Mouse (Mus musculus) CH12.LX (cell line): Measurements from ENCODE around the gene Phf20. TPM values are rescaled to one million over a fixed set of nuclear protein-coding genes. Genes with fewer than 3 reads are reported as not detected.

Experiments used
- DNase-seq: peaks from one replicate; pipeline ENCODE4 v3.0.0-alpha.2; 2013; ENCODE audit errors: extremely low read depth
- H3K27ac ChIP-seq: 2 replicates; pipeline ENCODE4 v1.5.1; 2012; ENCODE audit warnings: low read depth, mild to moderate bottlenecking, control low read depth, moderate library complexity; ENCODE audit not compliant: insufficient read depth
- H3K27me3 ChIP-seq: replicated peaks from 2 replicates; pipeline ENCODE3; 2012; ENCODE audit warnings: inconsistent platforms
- H3K36me3 ChIP-seq, 2 experiments: replicated peaks in 1 of 2; 2 replicates each; pipeline versions ENCODE3 to v1.6.1; 2012; ENCODE audit warnings: inconsistent platforms in 1 of 2, low read length in 1 of 2, mild to moderate bottlenecking in 1 of 2, mixed read lengths in 1 of 2, moderate library complexity in 1 of 2; ENCODE audit not compliant: control insufficient read depth in 1 of 2, insufficient read depth in 1 of 2
- H3K4me1 ChIP-seq, 2 experiments: 2 replicates each; pipeline ENCODE4 v1.6.1; 2012; ENCODE audit warnings: inconsistent platforms in 1 of 2, moderate library complexity in 1 of 2; ENCODE audit not compliant: insufficient read depth in 2 of 2, control insufficient read depth in 1 of 2
- H3K4me2 ChIP-seq: 2 replicates; pipeline ENCODE4 v1.6.1; 2012; ENCODE audit warnings: low read depth, mild to moderate bottlenecking, control low read depth; ENCODE audit not compliant: poor library complexity, insufficient read depth, severe bottlenecking
- H3K4me3 ChIP-seq, 3 experiments: fragments of 150-350 bp in 1 of 3; sonication (generic) in 1 of 3; replicated peaks in 1 of 3; 2 replicates each; pipeline versions ENCODE3 to v1.5.1; 2011 to 2012; ENCODE audit warnings: low read depth in 2 of 3, low read length in 2 of 3, mild to moderate bottlenecking in 2 of 3, moderate library complexity in 2 of 3, control low read depth in 1 of 3, improper control_type of control experiment in 1 of 3, inconsistent platforms in 1 of 3, mixed read lengths in 1 of 3; ENCODE audit not compliant: poor library complexity in 1 of 3
- H3K79me2 ChIP-seq: replicated peaks from 2 replicates; pipeline ENCODE4 v1.6.1; 2012; ENCODE audit warnings: mild to moderate bottlenecking, moderate library complexity; ENCODE audit not compliant: control insufficient read depth, poor library complexity, insufficient read depth, severe bottlenecking; ENCODE audit errors: extremely low read depth
- H3K9ac ChIP-seq: 2 replicates; pipeline ENCODE4 v1.6.1; 2012; ENCODE audit warnings: low read depth, mild to moderate bottlenecking, control low read depth, moderate library complexity; ENCODE audit not compliant: insufficient read depth
- H3K9me3 ChIP-seq: replicated peaks from 2 replicates; pipeline ENCODE3; 2012; ENCODE audit warnings: low read length, inconsistent platforms, mixed read lengths
- BHLHE40 ChIP-seq: IDR thresholded peaks from 2 replicates; pipeline ENCODE4 v1.6.1; 2011; ENCODE audit warnings: mild to moderate bottlenecking, low read depth, low read length, improper control_type of control experiment
- CTCF ChIP-seq, 2 experiments: IDR thresholded peaks in 1 of 2; conservative IDR thresholded peaks in 1 of 2; 2 replicates each; pipeline ENCODE4 v1.5.1; 2011 to 2012; ENCODE audit warnings: low read depth in 2 of 2, low read length in 2 of 2, improper control_type of control experiment in 1 of 2, inconsistent platforms in 1 of 2, mild to moderate bottlenecking in 1 of 2, moderate library complexity in 1 of 2
- E2F4 ChIP-seq: IDR thresholded peaks from 2 replicates; pipeline ENCODE4 v1.6.1; 2011; ENCODE audit warnings: low read depth, low read length, improper control_type of control experiment; ENCODE audit not compliant: insufficient replicate concordance
- ELF1 ChIP-seq: IDR thresholded peaks from 2 replicates; pipeline ENCODE4 v1.6.1; 2014; ENCODE audit warnings: low read depth, mild to moderate bottlenecking, inconsistent platforms, low read length, improper control_type of control experiment
- EP300 ChIP-seq: IDR thresholded peaks from 2 replicates; pipeline ENCODE4 v1.6.1; 2011; ENCODE audit warnings: low read length, improper control_type of control experiment
- ETS1 ChIP-seq: conservative IDR thresholded peaks from 2 replicates; pipeline ENCODE4 v1.6.1; 2012; ENCODE audit warnings: low read depth, mild to moderate bottlenecking, inconsistent platforms, low read length, improper control_type of control experiment, moderate library complexity
- GABPA ChIP-seq: IDR thresholded peaks from 2 replicates; pipeline ENCODE4 v1.6.1; 2012; ENCODE audit warnings: low read depth, low read length, improper control_type of control experiment, inconsistent platforms; ENCODE audit not compliant: insufficient replicate concordance
- HCFC1 ChIP-seq: IDR thresholded peaks from 2 replicates; pipeline ENCODE4 v1.6.1; 2012; ENCODE audit warnings: low read depth, mild to moderate bottlenecking, inconsistent platforms, low read length, improper control_type of control experiment
- IRF4 ChIP-seq: IDR thresholded peaks from 2 replicates; pipeline ENCODE4 v1.6.1; 2014; ENCODE audit warnings: low read depth, mild to moderate bottlenecking, inconsistent platforms, low read length, improper control_type of control experiment
- MAFK ChIP-seq: IDR thresholded peaks from 2 replicates; pipeline ENCODE4 v1.6.1; 2011; ENCODE audit warnings: low read length, improper control_type of control experiment; ENCODE audit not compliant: insufficient replicate concordance
- MAX ChIP-seq: IDR thresholded peaks from 2 replicates; pipeline ENCODE4 v1.6.1; 2011; ENCODE audit warnings: low read length, improper control_type of control experiment
- MEF2A ChIP-seq: IDR thresholded peaks from 2 replicates; pipeline ENCODE4 v1.6.1; 2014; ENCODE audit warnings: low read depth, mild to moderate bottlenecking, inconsistent platforms, low read length, improper control_type of control experiment, borderline replicate concordance
- MYC ChIP-seq: IDR thresholded peaks from 2 replicates; pipeline ENCODE4 v1.6.1; 2011; ENCODE audit warnings: low read depth, mild to moderate bottlenecking, improper control_type of control experiment, low read length
- NELFE ChIP-seq: IDR thresholded peaks from 2 replicates; pipeline ENCODE4 v1.6.1; 2011; ENCODE audit warnings: low read depth, low read length, improper control_type of control experiment
- NRF1 ChIP-seq: IDR thresholded peaks from 2 replicates; pipeline ENCODE4 v1.6.1; 2014; ENCODE audit warnings: low read depth, mild to moderate bottlenecking, inconsistent platforms, low read length, improper control_type of control experiment, moderate library complexity
- PAX5 ChIP-seq: IDR thresholded peaks from 2 replicates; pipeline ENCODE4 v1.6.1; 2012; ENCODE audit warnings: low read length, inconsistent platforms, mixed read lengths
- POLR2A ChIP-seq: IDR thresholded peaks from 2 replicates; pipeline ENCODE4 v1.6.1; 2011; ENCODE audit warnings: low read depth, mild to moderate bottlenecking, improper control_type of control experiment, low read length
- RAD21 ChIP-seq: IDR thresholded peaks from 2 replicates; pipeline ENCODE4 v1.6.1; 2011; ENCODE audit warnings: low read depth, mild to moderate bottlenecking, low read length, improper control_type of control experiment, moderate library complexity
- SMC3 ChIP-seq: IDR thresholded peaks from 2 replicates; pipeline ENCODE4 v1.6.1; 2011; ENCODE audit warnings: low read depth, low read length, improper control_type of control experiment
- ZC3H11A ChIP-seq: IDR thresholded peaks from 2 replicates; pipeline ENCODE4 v1.6.1; 2012; ENCODE audit warnings: low read depth, mild to moderate bottlenecking, inconsistent platforms, low read length, improper control_type of control experiment
- ZKSCAN1 ChIP-seq: IDR thresholded peaks from 2 replicates; pipeline ENCODE4 v1.6.1; 2012; ENCODE audit warnings: low read depth, inconsistent platforms, low read length, improper control_type of control experiment, borderline replicate concordance
- ZMIZ1 ChIP-seq: IDR thresholded peaks from 2 replicates; pipeline ENCODE4 v1.6.1; 2012; ENCODE audit warnings: low read depth, mild to moderate bottlenecking, inconsistent platforms, low read length, improper control_type of control experiment
- dilution Hi-C: fragments of 300-500 bp; cut with MboI; formaldehyde crosslinking; loops from 2 replicates; pipeline ENCODE4 v1.14.3; 2020; ENCODE audit warnings: low sequenced_read_pairs; ENCODE audit not compliant: extremely low pct_unique_long_range_greater_than_20kb, extremely low pct_ligation_motif_present
- in situ Hi-C: fragments of 300-500 bp; cut with MboI; formaldehyde crosslinking; loops from 3 replicates; pipeline ENCODE4 v1.14.3; 2019; ENCODE audit warnings: low sequenced_read_pairs, low pct_ligation_motif_present, low pct_unique_long_range_greater_than_20kb, mixed read lengths
- polyA plus RNA-seq: library from polyadenylated mRNA; unstranded; fragments of >175 nt; gene quantifications from 2 replicates; pipeline ENCODE4 v1.2.1, GENCODE M21; 2012; ENCODE audit warnings: low read depth; ENCODE audit not compliant: insufficient read length
- total RNA-seq, 2 experiments: library from RNA; depleted of rRNA; stranded (reverse); fragments of 300-350 nt in 1 of 2; fragments of >200 nt in 1 of 2; gene quantifications; 2 replicates each; pipeline ENCODE4 v1.2.3; 2012 to 2014

Gene Phf20
- total and polyA plus RNA-seq, 3 experiments = 11.7 to 17.6 (median 13.3) TPM

- Histone ChIP-seq H3K9me3 (no peaks in the 10 kb centered on the region), H3K27me3 (no peaks in the 10 kb centered on the region), H3K4me3 (no peak overlapping the region), H3K4me2 (no peak overlapping the region), H3K36me3 (peaks cover 40 to 74% of the 10 kb centered on the region in 2 experiments)
- dilution Hi-C loops = no loop called here
- no peak for DNase-seq
- in situ Hi-C loops = no loop called here
- no peak for TF ChIP-seq NRF1
- TF ChIP-seq POLR2A = no peak
- TF ChIP-seq MEF2A = no peak
- no peak for TF ChIP-seq GABPA
- no peak for TF ChIP-seq ZKSCAN1
- no peak for TF ChIP-seq BHLHE40
- no peak for TF ChIP-seq NELFE
- no peak for TF ChIP-seq MAFK
- TF ChIP-seq ETS1 = no peak
- TF ChIP-seq MYC = no peak
- TF ChIP-seq ZMIZ1 = no peak
- no peak for TF ChIP-seq HCFC1
- TF ChIP-seq MAX = no peak
- no peak for TF ChIP-seq PAX5
- no peak for TF ChIP-seq EP300
- no peak for TF ChIP-seq ZC3H11A
- no peak for TF ChIP-seq IRF4
- TF ChIP-seq, all 38 proteins: peak for 0
- Histone ChIP-seq H3K4me1 (peaks cover 0 to 5% of the 10 kb centered on the region in 2 experiments; a peak in 1 of 4 replicates), H3K79me2 (no peaks in the 10 kb centered on the region), H3K27ac (no peak overlapping the region), H3K9ac (no peak overlapping the region)
Observed at GRCm38 (mm10) chr2:156304351-156304750, 108.1 kb downstream of the Phf20 start.

GRCm38 (mm10) chr2:156305818-156306217 lies 109.6 kb downstream of the Phf20 start:
- Histone ChIP-seq H3K36me3 (peaks cover 35 to 66% of the 10 kb centered on the region in 2 experiments), H3K4me3 (no peak overlapping the region), H3K27ac (no peak overlapping the region), H3K9ac (no peak overlapping the region), H3K9me3 (no peaks in the 10 kb centered on the region), H3K79me2 (no peaks in the 10 kb centered on the region; the same call in 1 of the 2 replicates), H3K4me2 (no peak overlapping the region), H3K27me3 (no peaks in the 10 kb centered on the region), H3K4me1 (peaks cover 0 to 14% of the 10 kb centered on the region in 2 experiments; a peak in 2 of 4 replicates)
- in situ Hi-C loops = no loop called here
- no peak for TF ChIP-seq ELF1
- peak; percentile 53 to 70; a peak in 3 of 4 replicates for TF ChIP-seq CTCF (conservative IDR thresholded peaks at IDR 0.05 in 1 of 2, IDR thresholded peaks at IDR 0.05 in 1 of 2; ENCODE audit: low read depth in 2 of 2, low read length in 2 of 2)
- no peak for TF ChIP-seq ZKSCAN1
- peak; percentile 58 for TF ChIP-seq RAD21
- no peak for TF ChIP-seq E2F4
- peak; percentile 56 for TF ChIP-seq SMC3
- TF ChIP-seq IRF4 = no peak
- peak; percentile 58 for DNase-seq
- dilution Hi-C loops = no loop called here
